Mouse (Mus musculus): ENCODE data around the gene Ccdc146. TPM values are rescaled to one million over a fixed set of nuclear protein-coding genes. Genes with fewer than 3 reads are reported as not detected.

Gene Ccdc146
- 0.73 TPM in 1 of 2 replicates, not detected in the other for polyA plus RNA-seq (2012; rRNA removed; ENCODE audit: low replicate concordance)

GRCm38 (mm10) chr5:21424614-21425602 is at the start of gene Ccdc146, which contains the start of gene Fam185a:
Gene Ccdc146 (minus strand): TSS chr5:21424677.
Gene Fam185a (plus strand): TSS chr5:21424958.

DNA sequence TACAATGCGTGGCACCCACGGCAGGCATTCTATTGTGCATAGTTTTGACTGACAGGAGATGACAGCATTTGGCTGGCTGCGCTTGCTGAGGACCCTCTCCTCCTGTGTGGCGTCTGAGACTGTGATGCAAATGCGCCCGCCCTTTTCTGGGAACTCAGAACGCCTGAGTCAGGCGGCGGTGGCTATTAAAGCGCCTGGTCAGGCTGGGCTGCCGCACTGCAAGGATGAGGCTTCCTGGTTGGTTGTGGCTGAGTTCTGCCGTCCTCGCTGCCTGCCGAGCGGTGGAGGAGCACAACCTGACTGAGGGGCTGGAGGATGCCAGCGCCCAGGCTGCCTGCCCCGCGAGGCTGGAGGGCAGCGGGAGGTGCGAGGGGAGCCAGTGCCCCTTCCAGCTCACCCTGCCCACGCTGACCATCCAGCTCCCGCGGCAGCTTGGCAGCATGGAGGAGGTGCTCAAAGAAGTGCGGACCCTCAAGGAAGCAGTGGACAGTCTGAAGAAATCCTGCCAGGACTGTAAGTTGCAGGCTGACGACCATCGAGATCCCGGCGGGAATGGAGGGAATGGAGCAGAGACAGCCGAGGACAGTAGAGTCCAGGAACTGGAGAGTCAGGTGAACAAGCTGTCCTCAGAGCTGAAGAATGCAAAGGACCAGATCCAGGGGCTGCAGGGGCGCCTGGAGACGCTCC is 51.8 kb downstream of the Ccdc146 start, which contains the start of gene Fgl2:
Gene Fgl2 (plus strand): TSS at position 150 of the 687 bp plus-strand sequence.

Other genes starting within 250 kb of the Ccdc146 start
- 2.7 and 6.4 TPM in 2 replicates for gene Gsap, start 238.4 kb downstream of the Ccdc146 start, polyA plus RNA-seq (2012; rRNA removed; ENCODE audit: low replicate concordance)
- gene Fgl2, start 52.0 kb downstream of the Ccdc146 start, polyA plus RNA-seq (2012; rRNA removed; ENCODE audit: low replicate concordance), result 6.3 and 66.7 TPM in 2 replicates
- 0.97 and 6.0 TPM in 2 replicates for gene Fam185a, start 281 bp upstream of the Ccdc146 start, polyA plus RNA-seq (2012; rRNA removed; ENCODE audit: low replicate concordance)
- 9.7 and 56.5 TPM in 2 replicates for gene Lrrc17, start 118.9 kb upstream of the Ccdc146 start, polyA plus RNA-seq (2012; rRNA removed; ENCODE audit: low replicate concordance)
- gene Fbxl13, start 221.0 kb upstream of the Ccdc146 start, polyA plus RNA-seq (2012; rRNA removed; ENCODE audit: low replicate concordance), result 0.87 and 1.5 TPM in 2 replicates
- 20.3 and 66.6 TPM in 2 replicates for gene Armc10, start 221.1 kb upstream of the Ccdc146 start, polyA plus RNA-seq (2012; rRNA removed; ENCODE audit: low replicate concordance)